Mouse (Mus musculus) forebrain, embryonic 10.5 days (tissue): Measurements from ENCODE around the gene Tollip. TPM values are rescaled to one million over a fixed set of nuclear protein-coding genes. Genes with fewer than 3 reads are reported as not detected.
"Not testable (repeated sequence)": the region's sequence is repeated elsewhere in the genome, so short reads cannot be mapped to it uniquely, and the experiment has no call there.

Experiments
- DNase-seq: peaks from one replicate; pipeline ENCODE4 v3.0.0-alpha.2; 2017; ENCODE audit warnings: low spot score; ENCODE audit errors: extremely low spot score
- H3K27ac ChIP-seq: fragments of 300-500 bp; sonication (generic); 2 replicates; pipeline ENCODE4 v1.5.1; 2016; ENCODE audit warnings: mild to moderate bottlenecking
- H3K27me3 ChIP-seq: fragments of 300-500 bp; sonication (generic); 2 replicates; pipeline ENCODE4 v1.6.1; 2016; ENCODE audit warnings: mild to moderate bottlenecking; ENCODE audit not compliant: poor library complexity, severe bottlenecking
- H3K36me3 ChIP-seq: fragments of 300-500 bp; sonication (generic); replicated peaks from 2 replicates; pipeline ENCODE4 v1.6.1; 2016; ENCODE audit warnings: mild to moderate bottlenecking, moderate library complexity
- H3K4me1 ChIP-seq: fragments of 300-500 bp; sonication (generic); 2 replicates; pipeline ENCODE4 v1.6.1; 2016
- H3K4me3 ChIP-seq: fragments of 300-500 bp; sonication (generic); 2 replicates; pipeline ENCODE4 v1.5.1; 2016; ENCODE audit warnings: mild to moderate bottlenecking, moderate library complexity
- H3K9me3 ChIP-seq: fragments of 300-500 bp; sonication (generic); 2 replicates; pipeline ENCODE4 v1.6.1; 2016; ENCODE audit warnings: mild to moderate bottlenecking, moderate library complexity
- WGBS: fragments of 180-500 bp; shearing (Covaris S2); methylation state at CpG from one replicate; pipeline ENCODE4 v1.1.7; 2016; 5-methylcytosine and 5-hydroxymethylcytosine counted together
- polyA plus RNA-seq: library from polyadenylated mRNA; unstranded; fragments of >200 nt; fragmentation: Nextera tagmentation; extraction: Ambion mirVana; gene quantifications from 2 replicates; pipeline ENCODE4 v1.2.1, GENCODE M21; 2016

Tollip gene
- polyA plus RNA-seq, 1 experiment from 2014 or later: 53.2 TPM

- H3K27me3 ChIP-seq: peaks cover 63% of the 10 kb centered on the region
These were observed 32.1 kb upstream of the Tollip start for GRCm38 (mm10) chr7:141950104-141951013.

GRCm38 (mm10) chr7:141949799-141950103 is 31.4 kb upstream of the Tollip start:
- Histone ChIP-seq H3K27ac (peak overlapping the region; percentile 99), H3K4me1 (peaks cover 67% of the 10 kb centered on the region)

More at GRCm38 (mm10) chr7:141950104-141951013, 32.1 kb upstream of the Tollip start:
- H3K36me3 ChIP-seq: peaks cover 15% of the 10 kb centered on the region
- H3K27ac ChIP-seq: peak overlapping the region; percentile 99
- WGBS: under 1% methylated on average over 80 of the region's 84 CpGs
- H3K4me3 ChIP-seq: peak overlapping the region; percentile 88
- peak; percentile 60 for DNase-seq
- H3K9me3 ChIP-seq: no peaks in the 10 kb centered on the region; the same call in 1 of the 2 replicates
- H3K4me1 ChIP-seq: peaks cover 70% of the 10 kb centered on the region

GRCm38 (mm10) chr7:141948906-141949798 is 30.8 kb upstream of the Tollip start, which contains the start of gene Brsk2:
Gene Brsk2, plus strand, starts transcription at chr7:141949751.
- peak; percentile 97 for DNase-seq
- peaks cover 68% of the 10 kb centered on the region for H3K27me3 ChIP-seq
- peak within 1 kb of the TSS; percentile 99 for H3K27ac ChIP-seq
- H3K4me1 ChIP-seq: peaks cover 61% of the 10 kb centered on the region
- H3K4me3 ChIP-seq: peak within 1 kb of the TSS; percentile 88
- 2% methylated on average over 55 of the region's 55 CpGs for WGBS
- no peaks in the 10 kb centered on the region; the same call in 1 of the 2 replicates for H3K9me3 ChIP-seq
- peaks cover 15% of the 10 kb centered on the region for H3K36me3 ChIP-seq

More at GRCm38 (mm10) chr7:141949799-141950103, 31.4 kb upstream of the Tollip start:
- H3K27me3 ChIP-seq: peaks cover 65% of the 10 kb centered on the region
- DNase-seq: no peak
- peaks cover 15% of the 10 kb centered on the region for H3K36me3 ChIP-seq
- WGBS: 2% methylated on average over 37 of the region's 54 CpGs
- peak overlapping the region; percentile 88 for H3K4me3 ChIP-seq
- H3K9me3 ChIP-seq: no peaks in the 10 kb centered on the region; the same call in 1 of the 2 replicates

DNA sequence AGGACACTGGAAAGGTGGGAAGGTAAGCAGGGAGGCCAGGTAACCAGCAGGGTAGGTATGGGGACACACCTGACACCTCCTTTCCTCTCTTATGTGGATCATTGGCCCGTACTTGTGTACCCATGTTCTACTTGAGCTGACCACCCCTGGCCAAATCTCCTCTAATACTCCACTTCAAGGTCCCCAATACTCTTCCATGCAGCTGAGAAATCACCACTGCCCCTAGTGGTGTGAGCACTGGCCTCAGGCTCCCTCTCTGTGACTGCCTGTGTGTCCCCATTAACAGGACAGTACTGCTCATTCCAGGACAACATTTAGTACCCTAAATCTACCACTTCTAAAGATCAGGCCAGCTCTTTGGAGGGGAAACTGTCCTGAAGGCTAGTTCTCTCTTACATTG is 29.7 kb upstream of the Tollip start:
- H3K4me1 ChIP-seq: peaks cover 51% of the 10 kb centered on the region
- peaks cover 68% of the 10 kb centered on the region for H3K27me3 ChIP-seq
- 83% methylated on average over 1 of the region's 1 CpGs for WGBS
- DNase-seq: no peak
- peak overlapping the region; percentile 88; the same call in 1 of the 2 replicates for H3K4me3 ChIP-seq
- H3K36me3 ChIP-seq: peaks cover 15% of the 10 kb centered on the region
- no peak overlapping the region for H3K27ac ChIP-seq
- no peaks in the 10 kb centered on the region; the same call in 1 of the 2 replicates for H3K9me3 ChIP-seq

GRCm38 (mm10) chr7:141947512-141947911 is 29.2 kb upstream of the Tollip start:
- H3K27ac ChIP-seq: no peak overlapping the region
- H3K9me3 ChIP-seq: no peaks in the 10 kb centered on the region; the same call in 1 of the 2 replicates
- DNase-seq: no peak
- peaks cover 48% of the 10 kb centered on the region for H3K4me1 ChIP-seq
- H3K36me3 ChIP-seq: peaks cover 10% of the 10 kb centered on the region
- no peak overlapping the region for H3K4me3 ChIP-seq
- H3K27me3 ChIP-seq: peaks cover 68% of the 10 kb centered on the region

DNA sequence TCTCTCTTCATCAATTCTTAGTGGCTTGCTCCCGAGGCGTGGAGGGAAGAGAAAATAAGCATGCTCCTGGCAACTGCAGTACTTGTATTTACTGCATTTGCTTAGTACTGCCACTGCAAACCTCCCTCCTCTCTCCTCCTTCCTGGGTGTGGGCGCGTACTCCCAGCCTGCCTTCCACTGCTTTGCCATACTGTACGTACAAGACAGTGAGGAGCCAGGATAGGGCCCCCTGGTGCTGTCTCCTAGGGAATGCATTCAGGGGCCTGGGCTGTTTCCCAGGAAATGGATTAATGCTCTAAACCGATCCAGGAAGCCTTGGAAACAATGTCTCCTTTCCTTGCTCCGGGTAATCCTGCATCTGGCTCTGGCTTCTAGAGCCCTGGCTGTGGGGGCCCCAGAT is 27.6 kb upstream of the Tollip start:
- H3K9me3 ChIP-seq: no peaks in the 10 kb centered on the region

DNA sequence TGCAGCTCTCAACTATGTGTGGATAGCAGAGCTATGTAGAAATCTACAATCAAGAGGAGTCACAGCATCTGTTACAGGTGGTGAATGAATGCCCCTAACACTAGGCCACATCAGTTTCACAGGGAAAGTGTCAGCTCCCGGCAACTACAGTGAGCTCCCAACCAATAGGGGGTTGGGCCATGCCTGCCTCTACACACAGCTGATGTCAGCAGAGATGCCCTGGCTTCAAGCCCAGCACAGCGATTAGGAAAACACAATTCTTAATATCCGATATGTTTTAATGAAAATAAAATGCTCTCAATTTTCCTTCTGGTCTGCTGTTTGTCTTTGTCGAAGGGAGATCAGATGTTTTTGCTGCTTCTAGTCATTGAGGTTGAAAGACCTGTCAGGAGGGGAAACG is 25.1 kb upstream of the Tollip start:
- Histone ChIP-seq H3K4me3 (no peak overlapping the region), H3K9me3 (no peaks in the 10 kb centered on the region), H3K27me3 (peaks cover 36% of the 10 kb centered on the region), H3K36me3 (no peaks in the 10 kb centered on the region), H3K27ac (no peak overlapping the region), H3K4me1 (peaks cover 17% of the 10 kb centered on the region)
- no peak for DNase-seq
- 89% methylated on average over 5 of the region's 5 CpGs for WGBS

More for the DNA sequence above, 27.6 kb upstream of the Tollip start:
- DNase-seq: no peak
- 0 out of 2 replicates have a peak overlapping the region, but pooled peaks have one; percentile 14 for H3K4me3 ChIP-seq
- H3K27ac ChIP-seq: peak overlapping the region; percentile 51; the same call in 1 of the 2 replicates
- 22% methylated on average over 7 of the region's 7 CpGs for WGBS
- peaks cover 36% of the 10 kb centered on the region for H3K4me1 ChIP-seq
- no peaks in the 10 kb centered on the region for H3K36me3 ChIP-seq
- peaks cover 52% of the 10 kb centered on the region for H3K27me3 ChIP-seq

GRCm38 (mm10) chr7:141934951-141935350 is 16.6 kb upstream of the Tollip start:
- Histone ChIP-seq H3K4me1 (peaks cover 10% of the 10 kb centered on the region), H3K36me3 (no peaks in the 10 kb centered on the region), H3K27ac (peak overlapping the region; percentile 68; the same call in 1 of the 2 replicates), H3K27me3 (0 out of 2 replicates have a peak, but pooled peaks cover 5% of the 10 kb centered on the region), H3K9me3 (no peaks in the 10 kb centered on the region), H3K4me3 (no peak overlapping the region)
- WGBS: 89% methylated on average over 6 of the region's 6 CpGs
- no peak for DNase-seq

GRCm38 (mm10) chr7:141934128-141934898 is 16.0 kb upstream of the Tollip start:
- 66% methylated on average over 7 of the region's 7 CpGs for WGBS
- DNase-seq: no peak
- H3K27ac ChIP-seq: peak overlapping the region; percentile 68; the same call in 1 of the 2 replicates

DNA sequence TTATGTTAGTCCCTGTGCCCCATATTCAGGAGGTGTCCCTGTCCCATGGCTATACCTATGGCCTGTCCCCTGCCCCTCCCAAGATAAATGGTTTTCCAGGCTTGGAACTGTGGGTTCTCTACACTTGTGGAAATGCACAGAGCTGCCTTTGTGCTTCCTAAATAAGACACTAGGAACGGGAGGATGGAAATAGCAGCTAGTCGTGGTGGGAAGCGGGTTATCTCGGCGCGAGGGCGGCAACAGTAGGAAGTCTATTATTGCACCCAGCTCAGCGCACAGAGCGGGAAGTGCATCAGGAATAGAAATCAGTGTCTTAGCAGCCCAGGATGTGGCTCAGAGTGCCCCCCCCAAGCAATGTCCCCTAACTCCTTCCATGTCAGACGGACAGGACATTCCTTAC is 10.3 kb upstream of the Tollip start:
- no peak for DNase-seq
- WGBS: 85% methylated on average over 10 of the region's 10 CpGs

More at GRCm38 (mm10) chr7:141934128-141934898, 16.0 kb upstream of the Tollip start:
- Histone ChIP-seq H3K4me1 (peaks cover 10% of the 10 kb centered on the region), H3K4me3 (no peak overlapping the region), H3K36me3 (no peaks in the 10 kb centered on the region), H3K9me3 (no peaks in the 10 kb centered on the region), H3K27me3 (0 out of 2 replicates have a peak, but pooled peaks cover 5% of the 10 kb centered on the region)

GRCm38 (mm10) chr7:141924917-141925316 is 6.6 kb upstream of the Tollip start:
- peak; percentile 78 for DNase-seq
- H3K27ac ChIP-seq: no peak overlapping the region
- H3K27me3 ChIP-seq: no peaks in the 10 kb centered on the region
- H3K9me3 ChIP-seq: no peaks in the 10 kb centered on the region
- H3K4me1 ChIP-seq: peaks cover 5% of the 10 kb centered on the region; the same call in 1 of the 2 replicates
- 9% methylated on average over 7 of the region's 7 CpGs for WGBS
- no peak overlapping the region for H3K4me3 ChIP-seq
- no peaks in the 10 kb centered on the region for H3K36me3 ChIP-seq

More for the DNA sequence above, 10.3 kb upstream of the Tollip start:
- Histone ChIP-seq H3K27me3 (no peaks in the 10 kb centered on the region), H3K4me1 (peaks cover 5% of the 10 kb centered on the region; the same call in 1 of the 2 replicates), H3K9me3 (no peaks in the 10 kb centered on the region), H3K4me3 (no peak overlapping the region), H3K27ac (no peak overlapping the region), H3K36me3 (no peaks in the 10 kb centered on the region)

DNA sequence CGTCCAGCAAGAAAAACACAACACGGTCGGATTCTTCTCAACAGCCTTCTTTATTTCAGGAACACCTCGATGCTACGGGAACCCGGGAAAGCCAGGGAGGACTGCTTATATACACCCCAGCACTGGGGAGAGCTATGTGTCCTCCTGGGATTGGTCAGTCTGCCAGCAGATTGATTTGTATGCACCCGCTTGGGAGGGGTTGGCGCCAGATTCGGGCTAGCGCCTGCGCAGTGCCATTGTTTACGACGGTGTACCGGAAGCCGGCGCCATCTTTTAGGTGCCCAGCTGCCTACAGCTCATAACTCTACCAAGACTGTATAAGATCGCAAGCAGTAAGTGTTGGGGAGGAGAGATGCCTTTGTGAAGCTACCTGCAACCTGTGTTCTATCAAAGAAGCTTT is 5.8 kb upstream of the Tollip start:
- H3K9me3 ChIP-seq, H3K27ac ChIP-seq, H3K4me3 ChIP-seq, H3K36me3 ChIP-seq, DNase-seq, H3K27me3 ChIP-seq, H3K4me1 ChIP-seq: not testable (repeated sequence)
- WGBS: 96% methylated on average over 17 of the region's 17 CpGs
